Comparison of ENCODE assay signal across 8 mouse cellular contexts in genomic region chr8:69716403-69717231, GRCm38 (mm10). TPM values are rescaled to one million over a fixed set of nuclear protein-coding genes. Genes with fewer than 3 reads are reported as not detected.
DNase-seq lines count a peak whose midpoint lies in the region; ATAC-seq and TF ChIP-seq lines count a peak whose summit lies in the region.

No protein-coding gene starts in this region.

- peak; percentile 93 for TF ChIP-seq POLR2A in olfactory bulb, adult 2 months (IDR thresholded peaks at IDR 0.05; ENCODE audit: insufficient read depth, low read depth, low read length)
- peak; percentile 96 for TF ChIP-seq POLR2A in thymus, adult 2 months (IDR thresholded peaks at IDR 0.05; ENCODE audit: control insufficient read depth, extremely low read depth, insufficient read depth, low read length, poor library complexity)

- H3K36me3 ChIP-seq in G1E (replicated peaks) = peaks cover 29% of the 10 kb centered on the region
- H3K36me3 ChIP-seq in forebrain, embryonic 16.5 days (ENCODE audit: control insufficient read depth, insufficient read depth) = no peaks in the 10 kb centered on the region
- H3K36me3 ChIP-seq in lung, embryonic 14.5 days (ENCODE audit: insufficient read depth) = peaks cover 11% of the 10 kb centered on the region; the same call in 1 of the 2 replicates
- H3K36me3 ChIP-seq in thymus, adult 2 months (ENCODE audit: control insufficient read depth, insufficient read depth, low read length) = no peaks in the 10 kb centered on the region

- 0% methylated on average over 45 of the region's 52 CpGs for WGBS in forebrain, embryonic 16.5 days
- under 1% methylated on average over 52 of the region's 52 CpGs for WGBS in lung, embryonic 14.5 days
- under 1% methylated on average over 52 of the region's 52 CpGs for WGBS in olfactory bulb, adult 2 months
- WGBS in thymus, adult 2 months = under 1% methylated on average over 52 of the region's 52 CpGs

- no peak for TF ChIP-seq CTCF in G1E (IDR thresholded peaks at IDR 0.05; ENCODE audit: low read depth, low read length)
- TF ChIP-seq CTCF in layer of hippocampus, adult 2 months (conservative IDR thresholded peaks at IDR 0.05) = no peak
- 0 out of 2 replicates have a peak, but pooled peaks have one; percentile 11 for TF ChIP-seq CTCF in lung, embryonic 14.5 days (IDR thresholded peaks at IDR 0.05; ENCODE audit: low read depth)
- TF ChIP-seq CTCF in olfactory bulb, adult 2 months (IDR thresholded peaks at IDR 0.05; ENCODE audit: insufficient read depth, low read depth, low read length) = no peak
- no peak for TF ChIP-seq CTCF in thymus, adult 2 months (IDR thresholded peaks at IDR 0.05; ENCODE audit: borderline replicate concordance, control insufficient read depth, extremely low read depth, insufficient read depth, low read length, poor library complexity)

- peaks cover 3% of the 10 kb centered on the region; the same call in 1 of the 2 replicates for H3K27me3 ChIP-seq in G1E (ENCODE audit: insufficient read depth, low read length)
- H3K27me3 ChIP-seq in forebrain, embryonic 16.5 days (replicated peaks; ENCODE audit: control insufficient read depth, insufficient read depth, low read length) = no peaks in the 10 kb centered on the region
- H3K27me3 ChIP-seq in lung, embryonic 14.5 days (ENCODE audit: insufficient read depth, low read length) = no peaks in the 10 kb centered on the region
- no peaks in the 10 kb centered on the region for H3K27me3 ChIP-seq in thymus, adult 2 months (ENCODE audit: control insufficient read depth, insufficient read depth, low read length)

- peak; percentile 94 for DNase-seq in G1E (ENCODE audit: low spot score)
- peak; percentile 94 to 99 for DNase-seq in cerebellum, adult 18-20 months
- DNase-seq in heart, postnatal 36 days = peak; percentile 91 to 92
- DNase-seq in layer of hippocampus, adult 2 months (ENCODE audit: low spot score in 2 of 2) = peak; percentile 94 to 99
- DNase-seq in lung, embryonic 14.5 days = peak; percentile 98
- peak; percentile 92 for DNase-seq in thymus, adult 2 months

- intact Hi-C loops in heart, postnatal 36 days (cut with DNase I) = loop anchor here (2.0 kb wide), 1 partner anchor 92 kb away; the partner anchor contains the start of gene Zfp868

- peak overlapping the region; percentile 99 for H3K4me3 ChIP-seq in G1E (ENCODE audit: low read depth, low read length)
- peak overlapping the region; percentile 91 for H3K4me3 ChIP-seq in forebrain, embryonic 16.5 days (replicated peaks; ENCODE audit: low read length)
- peak overlapping the region; percentile 81 for H3K4me3 ChIP-seq in layer of hippocampus, adult 2 months
- peak overlapping the region; percentile 94 for H3K4me3 ChIP-seq in lung, embryonic 14.5 days (ENCODE audit: low read depth, low read length)
- H3K4me3 ChIP-seq in olfactory bulb, adult 2 months (ENCODE audit: insufficient read depth, low read depth, low read length) = peak overlapping the region; percentile 93
- H3K4me3 ChIP-seq in thymus, adult 2 months (ENCODE audit: control insufficient read depth, insufficient read depth, low read length) = peak overlapping the region; percentile 87

- H3K4me2 ChIP-seq in forebrain, embryonic 16.5 days (ENCODE audit: low read length) = peak overlapping the region; percentile 53
- peak overlapping the region; percentile 60 for H3K4me2 ChIP-seq in lung, embryonic 14.5 days

- peak overlapping the region; percentile 99 for H3K9ac ChIP-seq in forebrain, embryonic 16.5 days (replicated peaks; ENCODE audit: low read depth, low read length)
- H3K9ac ChIP-seq in lung, embryonic 14.5 days = peak overlapping the region; percentile 97

- peak overlapping the region; percentile 100 for H3K27ac ChIP-seq in forebrain, embryonic 16.5 days (ENCODE audit: low read length)
- H3K27ac ChIP-seq in layer of hippocampus, adult 2 months = peak overlapping the region; percentile 99
- H3K27ac ChIP-seq in lung, embryonic 14.5 days (ENCODE audit: low read depth) = peak overlapping the region; percentile 100
- peak overlapping the region; percentile 98 for H3K27ac ChIP-seq in olfactory bulb, adult 2 months (ENCODE audit: insufficient read depth, low read depth, low read length)
- peak overlapping the region; percentile 88 for H3K27ac ChIP-seq in thymus, adult 2 months (ENCODE audit: control insufficient read depth, insufficient read depth, low read length)

- H3K9me3 ChIP-seq in G1E (replicated peaks) = no peaks in the 10 kb centered on the region
- no peaks in the 10 kb centered on the region for H3K9me3 ChIP-seq in forebrain, embryonic 16.5 days (ENCODE audit: control insufficient read depth, low read length)
- no peaks in the 10 kb centered on the region for H3K9me3 ChIP-seq in lung, embryonic 14.5 days (ENCODE audit: low read depth, low read length)

- ATAC-seq in G1E (ENCODE audit: extremely low read depth, insufficient number of reproducible peaks, low FRiP score, poor library complexity, severe bottlenecking) = peak; percentile 97
- peak; percentile 98 for ATAC-seq in forebrain, embryonic 16.5 days
- ATAC-seq in lung, embryonic 14.5 days (ENCODE audit: insufficient read depth) = peak; percentile 99

- peaks cover 28% of the 10 kb centered on the region for H3K4me1 ChIP-seq in G1E (ENCODE audit: insufficient read depth, low read depth, low read length)
- H3K4me1 ChIP-seq in forebrain, embryonic 16.5 days (replicated peaks; ENCODE audit: control insufficient read depth, insufficient read depth, low read length) = peaks cover 30% of the 10 kb centered on the region
- peaks cover 5% of the 10 kb centered on the region; the same call in 1 of the 2 replicates for H3K4me1 ChIP-seq in lung, embryonic 14.5 days (ENCODE audit: insufficient read depth)
- peaks cover 11% of the 10 kb centered on the region for H3K4me1 ChIP-seq in olfactory bulb, adult 2 months (ENCODE audit: control insufficient read depth, insufficient read depth, low read length)
- peaks cover 8% of the 10 kb centered on the region for H3K4me1 ChIP-seq in thymus, adult 2 months (replicated peaks; ENCODE audit: control insufficient read depth, insufficient read depth, low read length)

RNA-seq across cellular contexts. Expression of gene Zfp869, which starts 6.1 kb away (rescaled TPM):
- total RNA-seq in G1E (2014; fragmentation: Nextera tagmentation) = 34.8 and 41.2 TPM in 2 replicates
- total RNA-seq in G1E (2017) = 33.6 and 37.9 TPM in 2 replicates
- 1.3 and 1.4 TPM in 2 replicates for polyA plus RNA-seq in G1E (2012)
- polyA plus RNA-seq in forebrain, embryonic 16.5 days (2015; fragmentation: Nextera tagmentation; extraction: Ambion mirVana) = 33.5 and 41.5 TPM in 2 replicates
- 10 to 100 TPM; 13.6 to 16.1 TPM for total RNA-seq in heart, postnatal 36 days (2021)
- total RNA-seq in layer of hippocampus, adult 2 months (2021) = 10 to 100 TPM; 20.1 to 20.6 TPM
- 30.2 and 31.3 TPM in 2 replicates for polyA plus RNA-seq in lung, embryonic 14.5 days (2014; fragmentation: Nextera tagmentation; extraction: Ambion mirVana)
- not detected in 2 replicates for polyA plus RNA-seq in olfactory bulb, adult 2 months (2012; ENCODE audit: insufficient read depth, insufficient read length, low replicate concordance, missing spikeins)
- 3.8 and 4.1 TPM in 2 replicates for polyA plus RNA-seq in thymus, adult 2 months (2012; rRNA removed)

RNA-seq across cellular contexts. Expression of gene Zfp963, which starts 33.2 kb away (rescaled TPM):
- total RNA-seq in G1E (2014; fragmentation: Nextera tagmentation) = 13.4 and 16.4 TPM in 2 replicates
- total RNA-seq in G1E (2017) = 6.7 and 7.5 TPM in 2 replicates
- 0.45 and 0.51 TPM in 2 replicates for polyA plus RNA-seq in G1E (2012)
- polyA plus RNA-seq in forebrain, embryonic 16.5 days (2015; fragmentation: Nextera tagmentation; extraction: Ambion mirVana) = 9.6 and 10.0 TPM in 2 replicates
- 1 to 10 TPM; 2.0 to 2.2 TPM for total RNA-seq in heart, postnatal 36 days (2021)
- total RNA-seq in layer of hippocampus, adult 2 months (2021) = 1 to 10 TPM; 4.3 to 5.1 TPM
- 5.6 and 5.8 TPM in 2 replicates for polyA plus RNA-seq in lung, embryonic 14.5 days (2014; fragmentation: Nextera tagmentation; extraction: Ambion mirVana)
- not detected in 2 replicates for polyA plus RNA-seq in olfactory bulb, adult 2 months (2012; ENCODE audit: insufficient read depth, insufficient read length, low replicate concordance, missing spikeins)
- polyA plus RNA-seq in thymus, adult 2 months (2012; rRNA removed) = 2.1 and 3.3 TPM in 2 replicates

RNA-seq across cellular contexts. Expression of gene Gm20422, which starts 58.1 kb away (rescaled TPM):
- total RNA-seq in G1E (2014; fragmentation: Nextera tagmentation) = not detected in 2 replicates
- 0.38 TPM in 1 of 2 replicates, not detected in the other for total RNA-seq in G1E (2017)
- 0.99 and 1.4 TPM in 2 replicates for polyA plus RNA-seq in G1E (2012)
- 0.35 and 0.97 TPM in 2 replicates for polyA plus RNA-seq in forebrain, embryonic 16.5 days (2015; fragmentation: Nextera tagmentation; extraction: Ambion mirVana)
- 1 to 10 TPM in 1 of 2 experiments, not detected in 1; 1.3 TPM for total RNA-seq in heart, postnatal 36 days (2021)
- 1 to 10 TPM; 2.8 to 3.5 TPM for total RNA-seq in layer of hippocampus, adult 2 months (2021)
- 0.22 and 0.30 TPM in 2 replicates for polyA plus RNA-seq in lung, embryonic 14.5 days (2014; fragmentation: Nextera tagmentation; extraction: Ambion mirVana)
- not detected in 2 replicates for polyA plus RNA-seq in olfactory bulb, adult 2 months (2012; ENCODE audit: insufficient read depth, insufficient read length, low replicate concordance, missing spikeins)
- polyA plus RNA-seq in thymus, adult 2 months (2012; rRNA removed) = 1.3 TPM in 1 of 2 replicates, not detected in the other

Comparison
In these comparisons a context has a peak if more than half of its experiments do, and no peak if none do; other contexts are left out.
1. Peak in every context shown above with its lines: DNase-seq, ATAC-seq, H3K4me3 ChIP-seq and H3K27ac ChIP-seq.